Mouse (Mus musculus) c-Kit-negative CD71-positive TER-119-positive erythroid progenitor cells, embryonic 14.5 days (primary cell): Measurements from ENCODE around the gene Olfr229.
"Not testable (repeated sequence)": the region's sequence is repeated elsewhere in the genome, so short reads cannot be mapped to it uniquely, and the experiment has no call there.

ENCODE experiments used
- DNase-seq: peaks from one replicate; pipeline ENCODE4 v3.0.0-alpha.2; 2013; ENCODE audit warnings: low read depth, low spot score

Gene Olfr229

GRCm38 (mm10) chr9:39907036-39907435, at the start of gene Olfr229:
Gene Olfr229, plus strand, starts transcription at chr9:39907336.
- DNase-seq = no peak

- no peak for DNase-seq
Measured at GRCm38 (mm10) chr9:39866122-39866521, 41.0 kb upstream of the Olfr229 start, which contains the start of gene Olfr972. Gene Olfr972, plus strand, starts transcription at chr9:39866422.

- DNase-seq = not testable (repeated sequence)
Measured at GRCm38 (mm10) chr9:39871986-39872385, 35.1 kb upstream of the Olfr229 start.

- DNase-seq = not testable (repeated sequence)
Measured at GRCm38 (mm10) chr9:39877541-39878396, 29.4 kb upstream of the Olfr229 start.

GRCm38 (mm10) chr9:39905106-39905505, 2.0 kb upstream of the Olfr229 start:
- no peak for DNase-seq

- no peak for DNase-seq
Measured at GRCm38 (mm10) chr9:39909939-39910338, 2.8 kb downstream of the Olfr229 start.

GRCm38 (mm10) chr9:39927975-39928836, 21.1 kb downstream of the Olfr229 start:
- not testable (repeated sequence) for DNase-seq

- not testable (repeated sequence) for DNase-seq
Measured at GRCm38 (mm10) chr9:39928837-39929236, 21.7 kb downstream of the Olfr229 start.

- DNase-seq = no peak
Measured at GRCm38 (mm10) chr9:39937201-39937600, 30.1 kb downstream of the Olfr229 start, which contains the start of gene Olfr974. Gene Olfr974, plus strand, starts transcription at chr9:39937501.

GRCm38 (mm10) chr9:39951946-39952345, 44.8 kb downstream of the Olfr229 start, which contains the start of gene Olfr975:
Gene Olfr975, minus strand, starts transcription at chr9:39952046.
- DNase-seq = no peak

- not testable (repeated sequence) for DNase-seq
Measured at GRCm38 (mm10) chr9:39961033-39961432, 53.9 kb downstream of the Olfr229 start, which contains the start of gene Olfr976. Gene Olfr976, minus strand, starts transcription at chr9:39961133.
